Mouse (Mus musculus): ENCODE data around the gene Gabbr1.

Gene Gabbr1

DNA sequence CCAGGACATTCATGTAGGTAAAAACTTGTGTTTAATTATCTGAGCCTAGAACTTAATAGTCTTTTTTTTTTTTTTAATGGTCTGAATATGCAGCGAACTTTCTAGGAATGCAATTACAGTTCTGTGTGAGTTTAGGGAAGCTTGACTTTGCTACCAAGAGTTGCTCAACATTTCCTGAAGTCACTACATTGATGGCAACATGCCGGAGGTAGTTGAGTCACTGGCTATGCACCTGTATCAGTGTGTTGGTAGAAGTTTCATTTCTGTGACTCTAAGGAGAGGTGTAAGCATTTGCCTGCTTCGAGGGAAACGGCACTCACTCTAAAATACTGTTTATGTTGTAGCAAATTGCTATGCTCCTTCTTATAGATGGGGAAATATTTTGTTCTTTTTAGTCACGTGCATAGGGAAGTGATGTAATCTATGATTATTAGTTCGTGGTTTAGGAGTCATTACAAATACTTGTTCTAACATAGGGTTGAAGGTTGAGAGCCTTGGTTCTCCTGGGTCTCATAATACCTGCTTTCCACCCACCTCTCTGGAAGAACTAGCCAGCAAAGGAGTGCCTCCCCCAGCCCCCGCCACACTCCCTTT lies 1.0 kb upstream of the Gabbr1 start:
- DNase-seq (ENCODE audit: low spot score) = no peak

DNA sequence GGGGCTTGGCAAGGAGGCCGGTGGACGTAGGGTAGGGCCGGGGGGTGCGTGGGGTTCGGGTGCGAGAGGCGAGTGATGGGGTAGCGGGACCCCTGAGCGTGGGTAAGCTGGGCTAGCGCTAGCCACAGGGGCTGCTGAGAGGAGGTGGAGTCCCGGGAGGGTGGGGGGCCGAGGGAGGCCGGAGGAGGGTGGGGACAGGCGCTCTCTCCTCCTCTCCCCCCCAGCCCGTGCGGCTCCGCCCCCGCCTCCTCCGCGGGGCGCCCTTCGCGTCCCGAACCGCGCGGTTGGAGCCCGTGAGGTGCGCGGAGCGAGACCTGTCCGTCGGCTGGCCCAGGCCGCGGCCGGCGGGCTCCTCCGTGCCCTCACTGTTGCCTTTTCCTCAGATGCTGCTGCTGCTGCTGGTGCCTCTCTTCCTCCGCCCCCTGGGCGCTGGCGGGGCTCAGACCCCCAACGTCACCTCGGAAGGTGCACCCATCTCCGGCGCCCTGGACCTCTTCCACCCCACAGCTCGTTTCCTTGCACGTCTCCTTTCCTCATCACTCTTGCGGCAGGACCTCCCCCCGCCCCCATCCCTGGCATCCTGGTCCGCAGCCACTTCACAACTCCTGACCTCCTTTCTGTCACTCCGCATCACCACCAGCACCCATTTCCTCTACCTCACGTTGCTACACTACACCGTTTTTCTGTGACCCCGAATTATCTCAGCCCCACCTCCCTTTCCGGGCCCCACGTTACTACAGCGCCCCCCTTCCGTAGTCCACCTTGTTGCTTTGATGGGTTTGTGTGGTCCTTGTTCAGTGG lies 746 bp downstream of the Gabbr1 start:
- peak; percentile 49 for DNase-seq (ENCODE audit: low spot score)

DNA sequence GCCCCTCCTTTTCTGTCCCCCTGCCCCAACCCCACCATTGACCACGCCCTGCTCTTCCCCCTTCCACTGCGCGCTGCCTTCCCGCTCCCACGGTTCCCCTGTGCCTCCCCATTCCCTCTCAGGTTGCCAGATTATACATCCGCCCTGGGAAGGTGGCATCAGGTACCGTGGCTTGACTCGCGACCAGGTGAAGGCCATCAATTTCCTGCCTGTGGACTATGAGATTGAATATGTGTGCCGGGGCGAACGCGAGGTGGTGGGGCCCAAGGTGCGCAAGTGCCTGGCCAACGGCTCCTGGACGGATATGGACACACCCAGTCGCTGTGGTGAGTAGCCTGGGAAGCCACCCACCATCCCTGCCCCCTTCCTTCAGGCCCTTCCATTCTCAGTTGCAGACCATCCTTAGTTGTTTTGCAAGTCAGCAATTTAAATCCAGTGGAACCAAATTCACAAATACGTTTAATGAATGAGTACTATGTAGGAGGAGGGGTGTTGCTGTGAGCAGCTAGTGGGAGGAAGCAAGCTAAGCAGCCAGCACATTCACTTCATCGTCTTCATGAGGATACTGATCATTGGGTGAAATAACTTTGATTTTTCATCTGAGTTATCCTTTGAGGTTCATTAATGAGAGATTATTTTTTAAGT lies 1.7 kb downstream of the Gabbr1 start:
- no peak for DNase-seq (ENCODE audit: low spot score)

GRCm38 (mm10) chr17:37047981-37048380 lies 2.2 kb downstream of the Gabbr1 start:
- DNase-seq (ENCODE audit: low spot score) = peak; percentile 34

- DNase-seq (ENCODE audit: low spot score) = no peak
Measured at GRCm38 (mm10) chr17:37048383-37048782, 2.6 kb downstream of the Gabbr1 start.

- DNase-seq (ENCODE audit: low spot score) = peak; percentile 62
Measured at GRCm38 (mm10) chr17:37049570-37050310, 4.0 kb downstream of the Gabbr1 start.

GRCm38 (mm10) chr17:37050399-37050798 lies 4.6 kb downstream of the Gabbr1 start:
- DNase-seq (ENCODE audit: low spot score) = peak; percentile 93

DNA sequence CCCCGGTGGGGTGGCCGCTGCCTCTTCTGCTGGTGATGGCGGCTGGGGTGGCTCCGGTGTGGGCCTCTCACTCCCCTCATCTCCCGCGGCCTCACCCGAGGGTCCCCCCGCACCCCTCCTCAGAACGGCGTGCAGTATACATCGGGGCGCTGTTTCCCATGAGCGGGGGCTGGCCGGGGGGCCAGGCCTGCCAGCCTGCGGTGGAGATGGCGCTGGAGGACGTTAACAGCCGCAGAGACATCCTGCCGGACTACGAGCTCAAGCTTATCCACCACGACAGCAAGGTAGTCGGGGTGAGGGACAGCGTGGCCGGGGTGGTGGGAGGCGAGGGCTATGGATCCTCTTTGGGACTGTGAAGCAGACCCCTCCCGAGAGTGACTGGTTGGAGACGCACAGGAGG lies 5.1 kb downstream of the Gabbr1 start:
- DNase-seq (ENCODE audit: low spot score) = peak; percentile 36

DNA sequence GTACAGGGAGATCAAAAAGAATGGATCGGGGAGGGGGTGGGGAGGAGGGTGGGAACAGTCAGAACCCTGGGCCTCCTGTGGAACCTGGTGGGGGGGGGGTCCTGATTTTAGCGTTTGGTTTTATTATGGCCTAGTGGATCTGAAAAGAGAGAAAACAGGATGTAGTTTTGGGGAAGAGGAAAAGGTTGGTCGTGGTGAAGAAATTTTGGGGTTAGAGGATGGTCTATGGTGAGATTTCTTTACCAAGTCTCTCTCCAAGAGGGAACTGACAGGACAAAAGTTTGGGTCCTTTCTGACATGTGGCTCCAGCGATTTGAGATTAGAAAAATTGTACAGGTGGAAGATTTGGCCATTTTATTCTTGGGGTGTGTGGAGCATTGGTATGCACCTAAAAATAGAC lies 6.0 kb downstream of the Gabbr1 start:
- no peak for DNase-seq (ENCODE audit: low spot score)

- no peak for DNase-seq (ENCODE audit: low spot score)
Measured at GRCm38 (mm10) chr17:37056957-37057356, 11.2 kb downstream of the Gabbr1 start.

DNA sequence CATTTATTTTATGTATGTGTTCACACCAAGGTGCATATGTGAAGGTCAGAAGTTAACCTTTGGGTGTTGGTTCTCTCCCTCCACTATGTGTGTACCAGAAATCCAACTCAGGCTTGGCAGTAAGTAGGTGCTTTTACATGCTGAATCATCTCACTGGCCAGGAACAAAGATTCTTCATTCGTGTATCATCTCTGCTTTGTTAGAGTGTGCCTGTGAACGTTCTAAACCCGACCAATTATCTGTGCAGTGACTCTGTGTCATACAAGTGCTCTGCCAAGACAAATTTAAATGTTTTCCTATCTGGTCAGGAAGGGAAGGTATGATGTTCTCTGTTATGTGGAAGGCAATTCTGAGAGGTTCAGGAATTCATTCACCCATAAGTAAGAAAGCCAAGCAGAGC lies 15.7 kb downstream of the Gabbr1 start:
- no peak for DNase-seq (ENCODE audit: low spot score)

- no peak for DNase-seq (ENCODE audit: low spot score)
Measured at GRCm38 (mm10) chr17:37062101-37062641, 16.4 kb downstream of the Gabbr1 start.

DNA sequence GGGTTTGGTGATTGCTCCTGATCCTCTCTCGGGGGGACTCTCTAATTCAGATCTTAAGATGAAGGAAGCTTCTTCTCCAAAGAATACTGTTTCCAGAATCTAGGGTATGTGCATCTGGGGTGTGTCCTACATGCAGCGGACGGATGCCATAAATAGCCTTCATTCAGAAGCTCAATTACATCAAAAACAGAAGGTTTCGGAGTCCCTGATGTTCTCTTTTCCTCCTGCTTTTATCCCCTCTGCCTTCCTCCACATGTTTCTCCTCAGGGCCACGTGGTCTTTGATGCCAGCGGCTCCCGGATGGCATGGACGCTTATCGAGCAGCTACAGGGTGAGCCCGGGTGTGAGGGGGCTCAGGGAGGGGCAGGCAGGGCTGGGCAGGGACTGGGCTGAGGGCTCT lies 17.3 kb downstream of the Gabbr1 start:
- no peak for DNase-seq (ENCODE audit: low spot score)

- no peak for DNase-seq (ENCODE audit: low spot score)
Measured at GRCm38 (mm10) chr17:37063686-37064495, 18.1 kb downstream of the Gabbr1 start.

GRCm38 (mm10) chr17:37065993-37066392 lies 20.2 kb downstream of the Gabbr1 start:
- DNase-seq (ENCODE audit: low spot score) = no peak

DNA sequence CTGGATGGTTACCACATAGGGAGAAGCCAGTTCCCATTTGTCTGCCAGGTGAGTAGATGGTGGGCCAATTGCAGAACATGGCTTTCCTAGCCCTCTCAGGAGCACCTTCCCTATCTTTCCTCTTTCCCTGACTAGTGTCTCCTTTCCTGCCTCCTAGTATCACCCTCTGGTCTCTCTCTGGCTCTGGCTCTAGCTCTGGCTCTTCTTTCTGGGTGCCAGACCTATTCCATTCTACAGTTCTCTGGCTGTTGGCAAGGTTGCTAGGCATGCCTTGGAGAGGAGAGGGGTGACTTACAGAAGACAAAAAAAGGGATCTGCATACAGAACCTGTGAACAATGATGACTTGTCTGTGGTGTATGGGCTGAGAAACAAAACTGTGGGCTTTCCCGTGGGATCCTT lies 22.1 kb downstream of the Gabbr1 start:
- no peak for DNase-seq (ENCODE audit: low spot score)

GRCm38 (mm10) chr17:37070121-37070520 lies 24.4 kb downstream of the Gabbr1 start:
- DNase-seq (ENCODE audit: low spot score) = no peak

GRCm38 (mm10) chr17:37072080-37072729 lies 26.4 kb downstream of the Gabbr1 start:
- DNase-seq (ENCODE audit: low spot score) = no peak

DNA sequence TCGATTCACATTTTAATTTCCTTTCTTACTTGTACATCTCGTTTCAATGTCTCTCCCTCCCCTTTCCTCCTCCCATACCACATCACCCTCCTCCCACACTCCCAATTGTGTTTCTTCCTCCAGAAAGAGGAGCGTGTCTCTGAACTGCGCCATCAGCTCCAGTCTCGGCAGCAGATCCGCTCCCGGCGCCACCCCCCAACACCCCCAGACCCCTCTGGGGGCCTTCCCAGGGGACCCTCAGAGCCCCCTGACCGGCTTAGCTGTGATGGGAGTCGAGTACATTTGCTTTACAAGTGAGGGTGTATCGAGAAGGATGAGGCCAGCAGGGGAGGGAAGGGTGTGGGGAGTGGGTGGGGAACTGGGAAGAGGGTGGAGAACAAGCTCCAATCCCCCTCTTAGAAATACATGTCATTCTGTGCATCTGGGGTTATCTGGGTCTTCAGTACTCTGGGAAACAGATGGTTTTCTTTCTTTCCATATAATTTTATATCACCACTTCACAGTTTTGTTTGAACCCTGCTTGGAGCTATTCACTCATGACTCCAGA lies 27.0 kb downstream of the Gabbr1 start:
- no peak for DNase-seq (ENCODE audit: low spot score)

GRCm38 (mm10) chr17:37075181-37075580 lies 29.4 kb downstream of the Gabbr1 start:
- DNase-seq (ENCODE audit: low spot score) = no peak

- no peak for DNase-seq (ENCODE audit: low spot score)
Measured at GRCm38 (mm10) chr17:37075766-37076165, 30.0 kb downstream of the Gabbr1 start.

Data from embryo, embryonic 10 days (tissue).